ENCODE assay signal across 21 mouse cellular contexts in the genomic region with DNA sequence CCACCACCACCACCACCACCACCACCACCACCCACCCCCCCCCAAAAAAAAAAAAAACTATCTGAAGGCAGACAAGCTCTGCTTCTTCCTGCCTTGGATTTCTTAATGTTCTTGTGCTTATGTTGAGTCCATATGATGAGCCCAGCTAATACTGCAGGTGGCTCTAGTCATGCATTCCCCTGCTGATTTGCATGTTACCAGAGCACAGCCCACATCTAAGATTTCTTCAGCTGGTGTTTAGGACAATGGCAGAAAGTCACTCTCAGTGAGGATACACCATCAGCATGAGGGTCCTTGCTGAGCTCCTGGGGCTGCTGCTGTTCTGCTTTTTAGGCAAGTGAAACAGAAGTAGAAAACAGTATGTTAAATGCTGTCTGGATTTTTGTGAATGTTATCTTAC.
DNase-seq lines count a peak whose midpoint lies in the region; ATAC-seq and TF ChIP-seq lines count a peak whose summit lies in the region.
"Had no signal": no experiment of that assay in that cellular context is flagged by ENCODE, and none has a peak within 500 bp of the region (broad histone marks: within the 10 kb centered on the region; RNA-seq: fewer than 3 reads in every experiment).

No protein-coding gene starts in this region.

- ATAC-seq in liver, postnatal 0 days = peak; percentile 40; the same call in 1 of the 2 replicates
- ATAC-seq in liver, embryonic 11.5 days (replicated peaks; ENCODE audit: low FRiP score) = no peak
- no peak for ATAC-seq in intestine, postnatal 0 days
- ATAC-seq: forebrain, embryonic 13.5 days; forebrain, embryonic 16.5 days had no signal

- no peaks in the 10 kb centered on the region for H3K27me3 ChIP-seq in liver, postnatal 0 days (ENCODE audit: insufficient read depth, low read length)
- H3K27me3 ChIP-seq in liver, embryonic 11.5 days (replicated peaks; ENCODE audit: control insufficient read depth, insufficient read depth, low read length) = no peaks in the 10 kb centered on the region
- H3K27me3 ChIP-seq in intestine, postnatal 0 days (replicated peaks; ENCODE audit: control insufficient read depth, insufficient read depth, low read length) = no peaks in the 10 kb centered on the region
- H3K27me3 ChIP-seq: forebrain, embryonic 13.5 days; hindbrain, embryonic 12.5 days; hindbrain, embryonic 15.5 days had no signal

- H3K4me1 ChIP-seq in liver, postnatal 0 days (ENCODE audit: insufficient read depth) = no peaks in the 10 kb centered on the region
- H3K4me1 ChIP-seq in liver, embryonic 11.5 days (replicated peaks; ENCODE audit: control insufficient read depth, insufficient read depth, low read length) = no peaks in the 10 kb centered on the region
- no peaks in the 10 kb centered on the region for H3K4me1 ChIP-seq in intestine, postnatal 0 days (replicated peaks; ENCODE audit: control insufficient read depth, insufficient read depth, low read length)
- H3K4me1 ChIP-seq: forebrain, embryonic 10.5 days; forebrain, embryonic 13.5 days; hindbrain, embryonic 12.5 days; hindbrain, embryonic 15.5 days had no signal

- H3K4me2 ChIP-seq in liver, postnatal 0 days (ENCODE audit: low read depth, low read length) = no peak overlapping the region
- no peak overlapping the region for H3K4me2 ChIP-seq in liver, embryonic 11.5 days
- no peak overlapping the region for H3K4me2 ChIP-seq in intestine, postnatal 0 days (replicated peaks; ENCODE audit: low read depth)
- H3K4me2 ChIP-seq: forebrain, embryonic 13.5 days; heart, embryonic 11.5 days; hindbrain, embryonic 12.5 days; hindbrain, embryonic 15.5 days had no signal

- no peak for TF ChIP-seq CTCF in liver, postnatal 0 days (IDR thresholded peaks at IDR 0.05; ENCODE audit: low read depth)
- no peak for TF ChIP-seq CTCF in intestine, postnatal 0 days (IDR thresholded peaks at IDR 0.05; ENCODE audit: low read depth)

- H3K36me3 ChIP-seq in liver, postnatal 0 days (replicated peaks; ENCODE audit: insufficient read depth, low read length) = no peaks in the 10 kb centered on the region
- H3K36me3 ChIP-seq in liver, embryonic 11.5 days (ENCODE audit: control insufficient read depth, insufficient read depth, low read length) = no peaks in the 10 kb centered on the region
- H3K36me3 ChIP-seq in intestine, postnatal 0 days (ENCODE audit: control insufficient read depth, insufficient read depth) = no peaks in the 10 kb centered on the region
- H3K36me3 ChIP-seq: forebrain, embryonic 10.5 days; hindbrain, embryonic 12.5 days; hindbrain, embryonic 15.5 days had no signal

- H3K9me3 ChIP-seq in liver, postnatal 0 days (ENCODE audit: low read length) = no peaks in the 10 kb centered on the region
- no peaks in the 10 kb centered on the region for H3K9me3 ChIP-seq in liver, embryonic 11.5 days (ENCODE audit: control insufficient read depth, low read length)
- H3K9me3 ChIP-seq in intestine, postnatal 0 days (ENCODE audit: control insufficient read depth) = no peaks in the 10 kb centered on the region
- H3K9me3 ChIP-seq: forebrain, embryonic 10.5 days; forebrain, embryonic 13.5 days; hindbrain, embryonic 12.5 days; hindbrain, embryonic 15.5 days had no signal

- H3K4me3 ChIP-seq in liver, postnatal 0 days (ENCODE audit: low read depth, low read length) = no peak overlapping the region
- no peak overlapping the region for H3K4me3 ChIP-seq in liver, embryonic 11.5 days (ENCODE audit: low read depth, low read length)
- no peak overlapping the region for H3K4me3 ChIP-seq in intestine, postnatal 0 days (ENCODE audit: low read depth, low read length)
- H3K4me3 ChIP-seq: forebrain, embryonic 10.5 days; forebrain, embryonic 13.5 days; heart, adult 2 months; hindbrain, embryonic 12.5 days; hindbrain, embryonic 15.5 days had no signal

- H3K9ac ChIP-seq in liver, postnatal 0 days (replicated peaks) = no peak overlapping the region
- H3K9ac ChIP-seq in liver, embryonic 11.5 days (ENCODE audit: low read depth, low read length) = no peak overlapping the region
- no peak overlapping the region for H3K9ac ChIP-seq in intestine, postnatal 0 days (ENCODE audit: low read depth, low read length)
- H3K9ac ChIP-seq: forebrain, embryonic 13.5 days; hindbrain, embryonic 12.5 days; hindbrain, embryonic 15.5 days had no signal

- no peak for DNase-seq in liver, postnatal 0 days
- no peak for DNase-seq in liver, embryonic 11.5 days (ENCODE audit: low spot score)
- peak; percentile 47 to 51 for DNase-seq in B cell, adult 2 months
- peak; percentile 7 for DNase-seq in skeletal muscle tissue, adult 2 months (ENCODE audit: low read depth, low spot score)
- DNase-seq in adrenal gland, adult 18-20 months (ENCODE audit: low spot score in 2 of 2) = no peak
- DNase-seq: adrenal gland, adult 8-10 months; adrenal gland, postnatal 25 days; cerebellum, adult 11-12 months; cerebellum, adult 8-10 months; cerebellum, postnatal 10 days; cerebellum, postnatal 36 days; gastrocnemius, postnatal 10 days; gastrocnemius, postnatal 36 days; heart, adult 2 months had no signal

- H3K27ac ChIP-seq in liver, postnatal 0 days (ENCODE audit: low read depth) = no peak overlapping the region
- H3K27ac ChIP-seq in liver, embryonic 11.5 days (ENCODE audit: low read depth, low read length) = no peak overlapping the region
- H3K27ac ChIP-seq in intestine, postnatal 0 days (ENCODE audit: low read depth, low read length) = no peak overlapping the region
- H3K27ac ChIP-seq: forebrain, embryonic 10.5 days; forebrain, embryonic 13.5 days; heart, adult 2 months; hindbrain, embryonic 12.5 days; hindbrain, embryonic 15.5 days had no signal

- no peak for TF ChIP-seq EP300 in liver, postnatal 0 days (IDR thresholded peaks at IDR 0.05; ENCODE audit: low read depth)

Comparison
In these comparisons a context has a peak if more than half of its experiments do, and no peak if none do; other contexts are left out.
1. DNase-seq: peak in B cell, adult 2 months (2 of 2) and skeletal muscle tissue, adult 2 months (single experiment); none in liver, postnatal 0 days (single experiment), liver, embryonic 11.5 days (single experiment) and adrenal gland, adult 18-20 months (0 of 2).